Mouse (Mus musculus) c-Kit-positive CD71-negative TER-119-negative erythroid progenitor cells, embryonic 14.5 days (primary cell): ENCODE data around the gene Ereg.

Experiments used
- DNase-seq: peaks from one replicate; pipeline ENCODE4 v3.0.0-alpha.2; 2013; ENCODE audit warnings: low read depth

The Ereg gene

GRCm38 (mm10) chr5:91074450-91074950 lies at the start of gene Ereg:
Gene Ereg (plus strand): TSS chr5:91074622.
- no peak for DNase-seq

- DNase-seq: no peak
Measured at GRCm38 (mm10) chr5:91027164-91027563, 47.3 kb upstream of the Ereg start, which contains the start of gene Epgn. Gene Epgn (plus strand): TSS chr5:91027464.

GRCm38 (mm10) chr5:91027840-91028239 lies 46.6 kb upstream of the Ereg start:
- no peak for DNase-seq

GRCm38 (mm10) chr5:91030629-91031028 lies 43.8 kb upstream of the Ereg start:
- no peak for DNase-seq

GRCm38 (mm10) chr5:91035341-91035740 lies 39.1 kb upstream of the Ereg start:
- DNase-seq: no peak

GRCm38 (mm10) chr5:91036628-91037027 lies 37.8 kb upstream of the Ereg start:
- no peak for DNase-seq

GRCm38 (mm10) chr5:91037756-91038155 lies 36.7 kb upstream of the Ereg start:
- DNase-seq: no peak

- no peak for DNase-seq
Measured at GRCm38 (mm10) chr5:91038547-91038946, 35.9 kb upstream of the Ereg start.

GRCm38 (mm10) chr5:91038963-91039362 lies 35.5 kb upstream of the Ereg start:
- DNase-seq: no peak

- DNase-seq: no peak
Measured at GRCm38 (mm10) chr5:91047987-91048386, 26.4 kb upstream of the Ereg start.

- DNase-seq: no peak
Measured at GRCm38 (mm10) chr5:91048397-91048796, 26.0 kb upstream of the Ereg start.

GRCm38 (mm10) chr5:91072340-91072739 lies 2.1 kb upstream of the Ereg start:
- no peak for DNase-seq

- DNase-seq: no peak
Measured at GRCm38 (mm10) chr5:91073626-91074025, 796 bp upstream of the Ereg start.

GRCm38 (mm10) chr5:91074026-91074425 lies 396 bp upstream of the Ereg start:
- no peak for DNase-seq

GRCm38 (mm10) chr5:91075021-91075420 lies 599 bp downstream of the Ereg start:
- DNase-seq: no peak

GRCm38 (mm10) chr5:91083016-91083415 lies 8.6 kb downstream of the Ereg start:
- no peak for DNase-seq

GRCm38 (mm10) chr5:91085291-91085690 lies 10.9 kb downstream of the Ereg start:
- DNase-seq: no peak

GRCm38 (mm10) chr5:91090301-91090700 lies 15.9 kb downstream of the Ereg start:
- no peak for DNase-seq

GRCm38 (mm10) chr5:91097911-91098614 lies 23.6 kb downstream of the Ereg start:
- DNase-seq: no peak

GRCm38 (mm10) chr5:91101742-91102141 lies 27.3 kb downstream of the Ereg start:
- no peak for DNase-seq

GRCm38 (mm10) chr5:91103943-91104665 lies 29.7 kb downstream of the Ereg start:
- no peak for DNase-seq

GRCm38 (mm10) chr5:91106248-91106647 lies 31.8 kb downstream of the Ereg start:
- no peak for DNase-seq

GRCm38 (mm10) chr5:91110023-91110670 lies 35.7 kb downstream of the Ereg start:
- DNase-seq: no peak
